Mouse (Mus musculus): ENCODE measurements at regions not wholly inside any gene's neighbourhood (a gene's known extent, or its start where the extent isn't known, plus 50 kb on each side); places are given as distances from the start of the nearest gene placed in this dataset.
"Not testable (repeated sequence)": the region's sequence is repeated elsewhere in the genome, so short reads cannot be mapped to it uniquely, and the experiment has no call there.

DNA sequence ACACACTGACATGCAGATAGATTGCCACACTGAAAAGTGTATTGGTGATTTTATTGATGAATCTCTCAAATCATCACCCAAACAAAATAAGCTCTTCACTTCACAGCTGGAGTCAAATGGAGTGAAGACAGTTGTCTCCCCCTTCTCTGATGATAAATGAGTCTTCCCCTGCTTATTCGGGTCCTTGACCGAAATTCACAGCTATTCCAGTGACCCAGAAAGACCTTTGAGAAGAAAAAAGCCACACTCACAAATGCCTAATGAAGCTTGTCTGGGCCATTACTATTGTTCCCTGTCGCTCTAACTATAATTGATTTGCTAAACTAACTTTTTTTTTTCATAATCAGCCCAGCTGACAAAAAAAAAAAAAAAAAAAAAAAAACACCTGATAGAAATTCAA, 154.8 kb downstream of the Mat2b start:
- DNase-seq (ENCODE audit: low spot score in 2 of 2) = no peak
- intact Hi-C loops (cut with DNase I) = no loop called here

DNA sequence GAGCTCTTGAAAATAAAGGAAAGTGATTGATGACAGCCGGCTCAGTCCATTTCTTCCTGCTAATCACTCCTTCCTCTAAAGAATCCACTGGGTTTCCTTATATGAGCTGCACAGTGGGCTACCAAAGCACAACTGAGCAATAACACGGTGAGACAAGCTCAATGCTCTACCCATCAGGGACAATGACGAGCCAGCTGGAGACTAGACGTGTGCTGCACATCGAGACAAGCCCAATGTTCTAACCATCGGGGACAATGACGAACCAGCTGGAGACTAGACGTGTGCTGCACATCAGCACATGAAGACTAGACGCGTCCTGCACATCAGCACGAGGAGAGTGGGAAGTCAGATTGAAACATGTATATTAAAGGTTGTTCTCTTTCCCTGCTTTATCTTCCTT, 155.2 kb downstream of the Mat2b start:
- intact Hi-C loops (cut with DNase I) = no loop called here

DNA sequence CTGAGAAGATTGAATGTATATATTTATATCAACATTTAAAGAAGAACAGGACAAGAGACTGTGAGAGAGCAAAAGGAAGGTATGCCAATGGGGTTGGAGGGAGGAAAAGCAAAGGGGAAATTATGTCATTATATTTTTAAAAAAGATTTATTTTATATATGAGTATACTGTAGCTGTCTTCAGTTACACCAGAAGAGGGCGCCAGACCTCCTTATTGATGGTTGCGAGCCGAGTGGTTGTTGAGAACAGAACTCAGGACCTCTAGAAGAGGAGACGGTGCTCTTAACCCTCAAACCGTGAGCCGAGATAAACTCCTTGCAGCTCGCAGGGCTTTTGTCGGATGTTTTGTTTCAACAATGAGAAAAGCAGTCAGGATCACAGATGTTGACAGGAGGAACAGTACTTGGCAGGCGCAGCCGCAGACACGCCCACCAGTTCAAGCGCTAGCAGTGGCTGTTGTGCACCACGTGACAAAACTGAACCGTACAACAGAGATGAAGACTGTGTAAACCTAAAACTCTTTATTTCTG, 158.7 kb downstream of the Mat2b start:
- DNase-seq (ENCODE audit: low spot score in 2 of 2) = no peak
- intact Hi-C loops (cut with DNase I) = no loop called here

More for the DNA sequence above, 155.2 kb downstream of the Mat2b start:
- DNase-seq (ENCODE audit: low spot score in 2 of 2) = no peak

DNA sequence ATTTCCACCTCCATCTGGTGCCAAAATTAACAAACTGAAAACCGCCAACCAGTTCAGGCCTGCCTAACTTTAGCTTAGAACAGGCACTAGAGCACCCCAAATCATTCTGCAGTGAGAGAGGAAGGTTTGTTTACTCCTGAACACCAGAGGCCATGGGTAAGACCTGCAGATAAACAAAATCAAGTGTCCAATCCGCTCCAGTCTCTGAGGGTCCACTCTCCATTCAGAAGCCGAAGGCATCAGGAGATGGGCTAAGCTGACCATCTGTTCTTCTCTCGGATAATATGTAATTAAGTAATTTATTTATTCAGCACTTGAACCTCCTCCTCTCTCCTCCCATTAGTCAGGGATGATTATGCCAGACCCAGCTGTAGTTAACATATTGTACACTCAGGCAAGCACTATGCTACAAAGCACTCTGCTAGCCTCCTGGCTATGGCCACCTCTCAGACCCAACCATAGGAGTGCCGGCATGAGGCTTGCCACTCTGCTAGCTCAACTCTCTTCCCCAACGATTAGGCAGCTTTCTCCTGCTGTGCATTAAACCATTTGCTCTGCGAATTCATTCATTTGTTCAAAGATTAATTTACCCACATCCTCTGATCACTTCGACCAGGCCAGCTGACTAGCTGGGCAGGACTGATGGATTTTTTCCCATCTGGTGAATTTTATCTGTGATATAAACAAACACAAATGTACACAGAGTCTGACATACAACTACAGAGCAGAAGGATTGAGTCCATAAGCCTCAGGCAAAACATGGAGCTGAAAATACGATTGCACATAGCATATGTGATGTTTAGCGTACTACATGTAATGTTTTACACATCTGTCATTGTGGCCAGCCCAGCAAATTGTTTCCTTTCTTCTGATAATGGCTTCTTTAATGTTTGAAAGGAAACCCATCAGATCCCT, 184.4 kb downstream of the Mat2b start:
- intact Hi-C loops (cut with DNase I) = no loop called here
- no peak for DNase-seq (ENCODE audit: low spot score in 2 of 2)

DNA sequence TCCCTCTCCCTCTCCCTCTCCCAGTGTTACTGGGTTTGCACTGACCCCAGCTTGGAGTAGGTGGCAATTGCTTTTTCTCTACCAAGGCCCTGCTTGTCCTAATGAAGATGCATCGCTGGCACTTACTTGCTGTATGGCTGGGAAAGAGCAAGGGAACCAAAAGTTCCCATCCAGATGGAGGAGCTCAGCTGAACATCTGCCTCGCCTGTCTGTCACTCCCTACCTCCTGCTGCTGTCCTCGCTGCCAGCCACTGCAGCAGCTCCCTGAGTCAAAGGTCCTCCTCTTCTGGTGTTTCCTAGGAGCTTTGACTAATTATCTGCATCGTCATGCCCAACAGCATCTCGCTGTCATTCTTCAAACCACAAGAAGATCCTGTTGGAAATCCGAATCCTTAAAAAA, 203.4 kb downstream of the Mat2b start:
- no peak for DNase-seq (ENCODE audit: low spot score in 2 of 2)
- intact Hi-C loops (cut with DNase I) = no loop called here

DNA sequence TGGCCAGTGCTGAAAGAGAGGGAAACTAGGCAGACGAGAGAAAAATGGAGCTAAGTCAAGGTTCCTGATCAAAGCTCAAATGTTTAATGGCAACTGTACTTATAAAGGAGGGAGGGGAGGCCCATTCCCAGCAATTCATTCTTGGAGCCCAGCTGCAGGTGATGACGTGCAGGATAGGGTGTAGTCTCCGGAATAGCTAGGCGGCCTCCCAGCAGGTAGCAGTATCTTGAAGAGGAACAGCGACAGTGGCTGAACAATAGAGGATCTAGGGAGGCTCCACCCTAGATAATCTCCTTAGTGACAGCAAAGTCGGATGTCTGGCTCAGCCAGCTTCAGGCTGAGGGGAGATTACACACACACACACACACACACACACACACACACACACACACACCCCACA, 216.8 kb downstream of the Mat2b start:
- DNase-seq (ENCODE audit: low spot score in 2 of 2); intact Hi-C loops (cut with DNase I): not testable (repeated sequence)

DNA sequence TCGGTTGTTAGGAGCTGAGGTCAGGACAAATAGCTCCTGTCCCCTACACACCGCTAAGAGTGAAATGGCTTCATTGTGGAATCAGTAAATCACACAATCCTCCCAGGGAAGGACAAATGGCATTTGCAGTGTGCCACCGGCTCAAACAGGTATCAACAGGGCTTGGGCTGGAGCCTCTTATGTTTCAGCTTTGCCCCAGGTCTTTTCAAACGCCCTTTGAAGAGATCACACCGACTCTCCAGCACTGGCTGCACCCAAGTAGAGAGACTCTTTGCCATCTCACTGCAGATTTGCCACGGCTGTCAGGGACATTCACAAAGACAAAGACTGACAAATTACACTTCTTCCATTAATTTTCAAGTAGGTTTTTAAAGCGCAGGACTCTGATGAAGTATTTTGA, 217.7 kb downstream of the Mat2b start:
- no peak for DNase-seq (ENCODE audit: low spot score in 2 of 2)
- intact Hi-C loops (cut with DNase I) = no loop called here

DNA sequence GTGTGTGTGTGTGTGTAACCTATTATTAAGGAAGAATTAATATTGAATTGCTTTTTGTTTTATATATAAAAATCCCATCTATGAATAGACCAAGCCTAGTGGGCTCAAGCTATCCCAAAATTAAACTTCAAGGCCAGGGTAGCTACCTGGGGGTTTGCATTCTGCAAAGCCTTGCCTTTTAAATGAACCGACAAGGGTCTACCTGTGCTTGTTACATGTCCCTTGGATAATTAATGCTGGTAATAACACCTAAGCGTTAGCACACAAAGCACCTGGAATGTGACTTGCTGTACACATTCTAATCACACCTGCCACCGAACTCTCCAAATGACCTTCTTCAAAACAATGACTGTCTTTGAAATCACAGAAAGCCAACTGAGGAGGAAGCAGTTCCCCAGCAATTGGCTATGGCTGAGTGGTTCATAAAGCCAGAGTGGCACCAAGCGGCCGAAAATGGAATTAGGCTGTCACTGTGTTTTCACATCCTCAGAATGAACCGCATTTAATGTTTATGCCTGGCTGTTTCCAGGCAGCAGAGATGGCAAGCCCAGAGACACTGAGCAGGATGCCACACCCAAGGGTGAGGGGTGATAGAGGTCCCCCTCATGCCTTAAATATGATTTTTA, 225.8 kb downstream of the Mat2b start:
- intact Hi-C loops (cut with DNase I) = loop anchor here (5.0 kb wide), 4 partner anchors 128 to 1532 kb away; no protein-coding TSS in a partner anchor
- peak; percentile 59 to 74 for DNase-seq (ENCODE audit: low spot score in 2 of 2)

DNA sequence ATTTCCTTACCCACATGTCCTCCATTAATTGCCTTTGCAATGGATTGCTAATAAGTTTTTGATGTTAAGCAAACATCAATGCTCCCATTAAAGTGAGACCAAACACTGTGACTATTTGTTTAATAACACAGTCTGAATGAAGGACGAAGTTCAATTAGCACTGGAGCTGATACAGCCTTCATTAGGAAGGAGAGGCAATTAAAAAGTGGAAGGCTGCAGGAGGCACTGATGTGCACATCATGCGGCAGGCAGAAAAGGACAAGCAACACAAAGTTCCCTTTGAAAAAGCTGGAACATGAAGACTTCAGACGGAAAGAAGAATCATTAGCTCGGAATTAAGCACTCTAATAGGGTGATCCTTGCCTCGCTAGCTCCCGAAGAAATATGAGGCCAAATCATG, 238.4 kb downstream of the Mat2b start:
- DNase-seq (ENCODE audit: low spot score in 2 of 2) = peak in 1 of 2 experiments; percentile 5
- intact Hi-C loops (cut with DNase I) = no loop called here

DNA sequence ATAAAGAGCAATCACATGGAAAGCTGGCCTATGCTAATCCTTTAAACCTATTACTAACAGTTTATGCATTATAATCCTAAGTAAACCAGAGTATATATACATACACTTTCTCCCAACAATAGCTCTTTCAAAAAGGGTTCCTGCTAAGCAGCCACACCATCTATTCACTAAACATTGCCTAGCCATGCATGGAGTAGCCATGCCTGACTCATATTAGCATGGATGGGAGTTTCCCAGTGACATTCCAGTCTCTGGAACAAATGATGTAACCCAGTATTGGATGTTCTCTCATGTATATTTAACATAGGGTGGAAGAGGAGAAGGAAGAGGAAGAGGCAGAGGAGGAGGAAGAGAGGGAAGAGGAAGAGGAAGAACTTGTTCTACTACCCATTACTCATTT, 240.0 kb downstream of the Mat2b start:
- DNase-seq (ENCODE audit: low spot score in 2 of 2); intact Hi-C loops (cut with DNase I): not testable (repeated sequence)

DNA sequence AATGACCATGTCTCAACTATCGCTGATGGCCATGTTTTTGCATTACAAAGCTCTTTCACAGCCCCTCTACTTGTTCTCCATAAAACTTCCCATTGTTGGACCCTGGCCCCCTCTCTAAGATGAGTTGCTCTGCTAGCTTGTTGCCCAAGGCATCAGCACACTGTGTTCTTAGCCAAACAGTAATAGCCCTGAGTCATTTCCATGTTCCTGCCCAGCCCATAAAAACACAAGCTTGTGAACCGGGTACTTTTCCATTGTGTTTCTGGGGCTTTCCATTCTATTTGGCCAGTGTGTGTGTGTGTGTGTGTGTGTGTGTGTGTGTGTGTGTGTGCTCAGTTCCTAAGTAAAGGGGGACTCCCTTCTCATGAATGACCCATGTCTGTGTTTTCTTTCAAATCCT, 248.2 kb downstream of the Mat2b start:
- intact Hi-C loops (cut with DNase I) = no loop called here
- no peak for DNase-seq (ENCODE audit: low spot score in 2 of 2)

DNA sequence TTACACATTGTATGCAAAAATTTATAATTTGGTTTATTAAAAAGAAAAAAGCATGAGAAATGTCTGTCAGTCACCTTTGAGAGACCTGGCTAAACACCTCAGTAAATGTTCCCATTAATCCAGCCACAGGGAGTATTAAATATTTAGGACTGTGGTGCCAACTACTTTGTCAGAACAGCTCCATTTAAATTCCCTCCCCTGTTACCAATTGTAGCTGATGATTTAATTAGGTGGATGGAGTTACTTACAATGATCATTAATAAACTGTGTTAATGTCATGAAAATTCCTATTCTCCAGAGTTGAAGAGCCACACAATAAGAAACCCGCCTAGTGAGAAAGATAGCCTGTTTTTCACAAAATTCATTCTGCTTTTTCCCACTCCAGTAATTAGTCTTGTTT, 261.0 kb downstream of the Mat2b start:
- intact Hi-C loops (cut with DNase I) = no loop called here
- DNase-seq (ENCODE audit: low spot score in 2 of 2) = no peak

DNA sequence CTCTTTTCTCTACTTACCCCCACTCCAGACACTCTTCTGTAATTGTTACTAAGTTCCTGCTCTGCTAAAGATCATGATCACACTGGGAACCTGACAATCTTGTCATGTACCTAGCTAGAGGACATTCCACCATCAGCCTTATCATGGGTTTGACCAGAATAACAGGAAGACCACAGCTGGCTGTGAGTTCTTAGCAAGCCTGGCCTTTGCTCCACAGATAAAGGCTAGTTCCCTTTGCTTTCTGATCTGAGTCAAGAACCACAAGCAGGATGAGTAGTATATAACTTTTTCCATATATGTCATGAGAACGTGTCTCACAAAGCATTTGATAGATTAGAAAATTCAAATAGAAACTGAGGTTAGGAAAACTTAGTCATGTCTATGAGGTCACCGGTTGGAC, 266.1 kb downstream of the Mat2b start:
- intact Hi-C loops (cut with DNase I) = no loop called here

DNA sequence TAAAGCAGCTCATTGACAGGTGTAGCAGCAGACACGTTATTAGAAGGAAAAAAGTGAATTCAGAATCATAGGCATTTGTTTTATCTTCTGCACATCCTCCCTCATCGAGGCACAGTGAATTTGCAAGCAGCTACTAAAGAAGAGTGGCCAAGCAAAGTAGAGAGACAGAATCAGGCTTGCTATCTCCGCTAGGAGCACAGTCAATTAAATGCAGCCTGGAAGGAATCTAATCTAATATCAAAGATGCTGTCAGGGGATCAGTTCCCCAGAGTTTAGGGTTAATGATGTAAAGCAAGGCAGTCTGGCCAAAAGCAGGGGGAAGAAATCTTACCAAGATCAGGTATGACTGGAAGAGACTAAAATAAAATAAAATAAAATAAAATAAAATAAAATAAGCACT, 270.7 kb downstream of the Mat2b start:
- no peak for DNase-seq (ENCODE audit: low spot score in 2 of 2)
- intact Hi-C loops (cut with DNase I) = no loop called here

More for the DNA sequence above, 266.1 kb downstream of the Mat2b start:
- no peak for DNase-seq (ENCODE audit: low spot score in 2 of 2)

DNA sequence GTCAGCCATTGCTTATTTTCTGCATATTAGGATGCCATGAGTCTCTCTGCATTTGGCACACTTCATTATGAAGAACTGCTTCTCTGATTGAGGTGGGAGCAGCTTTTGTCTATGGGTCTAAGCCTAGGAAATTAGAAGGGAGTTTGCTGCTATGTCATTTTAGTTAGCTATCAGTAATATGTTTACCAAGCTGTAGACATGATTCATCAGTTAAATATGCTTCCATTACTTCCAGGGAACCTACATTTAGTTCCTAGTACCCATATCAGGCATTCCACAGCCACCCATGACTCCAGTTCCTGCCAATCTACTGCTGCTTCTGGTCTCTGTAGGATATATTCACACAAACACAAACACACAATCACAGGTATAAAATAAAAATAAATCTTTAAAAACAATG, 287.4 kb downstream of the Mat2b start:
- intact Hi-C loops (cut with DNase I) = no loop called here

DNA sequence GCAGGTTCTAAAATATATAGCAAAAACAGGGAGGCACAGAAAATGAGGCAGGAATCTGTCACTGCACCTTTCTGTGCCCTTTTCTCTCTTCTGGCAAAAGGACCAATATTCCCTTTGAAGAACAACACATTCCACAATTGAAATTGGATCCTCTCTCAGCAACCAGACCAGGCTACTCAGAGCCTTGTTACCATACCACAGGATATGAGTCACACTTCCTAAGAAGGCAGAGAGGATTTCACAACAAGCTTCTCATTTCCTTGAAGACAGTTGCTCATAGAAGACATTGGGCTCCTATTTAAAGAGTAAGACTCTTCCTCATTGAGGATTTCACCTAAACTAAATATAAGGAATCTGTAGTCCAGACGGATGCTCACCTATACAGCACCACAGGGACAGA, 292.8 kb downstream of the Mat2b start:
- peak in 1 of 2 experiments; percentile 31 for DNase-seq (ENCODE audit: low spot score in 2 of 2)
- intact Hi-C loops (cut with DNase I) = no loop called here

More for the DNA sequence above, 287.4 kb downstream of the Mat2b start:
- no peak for DNase-seq (ENCODE audit: low spot score in 2 of 2)

DNA sequence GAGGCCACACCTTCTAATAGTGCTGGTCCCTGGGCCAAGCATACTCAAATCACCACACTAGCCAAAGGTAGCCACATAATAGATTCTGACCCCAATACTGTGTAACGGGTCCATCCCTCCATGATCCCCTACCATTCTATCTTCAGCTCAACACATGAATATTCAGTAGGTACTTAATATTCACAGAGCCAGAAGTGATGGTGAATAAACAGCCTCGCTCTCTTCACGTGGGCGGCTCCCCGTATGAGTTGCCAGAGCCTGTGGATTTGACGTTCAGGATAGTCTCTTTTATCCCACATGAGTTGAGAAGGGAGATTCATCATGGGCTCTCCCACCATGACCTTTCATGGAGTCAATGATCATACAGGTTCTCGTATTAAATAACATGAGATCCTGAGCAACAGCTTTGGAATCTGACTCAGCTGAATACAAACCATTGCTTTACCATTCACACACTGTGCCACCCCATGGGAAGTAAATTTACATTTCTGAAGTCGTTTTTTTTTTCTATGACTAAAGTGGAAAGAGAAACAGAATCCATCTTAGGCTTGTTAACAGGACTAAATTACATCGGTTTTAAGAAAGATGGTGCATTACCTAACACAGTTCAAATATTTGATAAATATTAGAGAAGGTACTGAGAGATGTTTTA, 297.4 kb downstream of the Mat2b start:
- DNase-seq (ENCODE audit: low spot score in 2 of 2) = peak in 1 of 2 experiments; percentile 14
- intact Hi-C loops (cut with DNase I) = no loop called here

DNA sequence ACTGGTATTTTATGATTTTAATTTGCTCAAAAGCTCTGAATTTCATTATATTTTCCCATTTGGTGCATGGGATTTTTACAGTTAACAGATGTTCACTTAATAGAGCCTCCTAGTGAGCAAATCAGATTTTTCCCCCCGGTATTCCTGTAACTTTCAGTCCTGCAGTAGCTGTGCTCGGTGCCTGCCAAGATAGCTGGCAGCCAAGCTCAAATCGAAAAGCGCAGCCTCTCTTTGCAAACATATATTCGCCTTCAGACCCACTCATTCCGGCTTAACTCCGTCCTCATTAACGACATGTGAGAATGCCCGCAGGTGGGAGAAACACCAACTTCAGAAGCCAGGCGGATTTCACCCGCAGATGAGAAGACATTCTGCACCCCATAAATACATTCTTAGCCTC, 299.7 kb downstream of the Mat2b start:
- intact Hi-C loops (cut with DNase I) = no loop called here
- DNase-seq (ENCODE audit: low spot score in 2 of 2) = peak; percentile 14 to 28

DNA sequence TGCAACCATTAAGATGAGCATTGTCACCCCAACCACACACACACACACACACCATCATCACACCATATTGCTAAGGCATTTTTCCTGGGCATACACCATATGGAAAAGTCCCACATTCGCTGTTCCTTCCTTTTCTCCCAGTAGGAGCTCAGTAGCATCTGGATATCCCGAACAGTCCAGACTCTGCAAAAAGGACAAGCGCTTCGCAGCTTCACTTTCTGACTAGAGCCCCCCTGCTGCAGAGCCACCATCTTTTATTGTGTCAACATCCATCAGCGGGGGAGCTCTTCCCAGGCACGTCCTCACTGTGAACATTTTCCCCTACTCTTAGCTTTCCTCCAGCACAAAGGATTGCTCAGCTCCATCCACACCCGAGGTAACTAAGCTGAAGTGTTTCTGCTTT, 300.1 kb downstream of the Mat2b start:
- intact Hi-C loops (cut with DNase I) = no loop called here
- DNase-seq (ENCODE audit: low spot score in 2 of 2) = peak in 1 of 2 experiments; percentile 7

DNA sequence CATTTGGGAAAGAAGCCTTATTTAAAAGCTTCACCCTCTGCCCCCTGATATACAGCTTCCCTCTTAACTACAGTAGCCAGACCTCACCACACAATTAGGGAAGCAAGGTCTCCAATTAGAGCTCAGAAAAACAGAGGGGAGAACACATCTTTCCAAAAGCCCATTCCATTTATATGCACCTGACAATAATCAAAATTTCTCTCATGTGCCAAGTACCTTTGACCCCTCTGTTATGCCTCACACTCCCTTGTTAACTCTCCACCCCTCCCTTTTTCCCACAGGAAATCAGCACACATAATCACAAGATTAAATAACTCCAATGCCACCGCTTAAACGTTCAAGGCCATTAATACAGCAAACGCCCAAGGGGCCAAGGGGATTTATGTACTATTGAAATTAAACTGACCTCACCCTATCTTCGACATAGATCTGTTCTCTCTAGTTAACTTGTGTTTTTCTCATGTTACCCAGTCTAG, 300.7 kb downstream of the Mat2b start:
- intact Hi-C loops (cut with DNase I) = no loop called here

More for the DNA sequence above, 300.7 kb downstream of the Mat2b start:
- DNase-seq (ENCODE audit: low spot score in 2 of 2) = no peak
